Mouse (Mus musculus) skeletal muscle tissue, postnatal 0 days (tissue): Measurements from ENCODE around the gene Prss35. TPM values are rescaled to one million over a fixed set of nuclear protein-coding genes. Genes with fewer than 3 reads are reported as not detected.

Experiments
- polyA plus RNA-seq: library from polyadenylated mRNA; unstranded; fragments of >200 nt; fragmentation: Nextera tagmentation; extraction: Ambion mirVana; gene quantifications from 2 replicates; pipeline ENCODE4 v1.2.1, GENCODE M21; 2015

Gene Prss35
- polyA plus RNA-seq = 8.7 and 11.1 TPM in 2 replicates

DNA sequence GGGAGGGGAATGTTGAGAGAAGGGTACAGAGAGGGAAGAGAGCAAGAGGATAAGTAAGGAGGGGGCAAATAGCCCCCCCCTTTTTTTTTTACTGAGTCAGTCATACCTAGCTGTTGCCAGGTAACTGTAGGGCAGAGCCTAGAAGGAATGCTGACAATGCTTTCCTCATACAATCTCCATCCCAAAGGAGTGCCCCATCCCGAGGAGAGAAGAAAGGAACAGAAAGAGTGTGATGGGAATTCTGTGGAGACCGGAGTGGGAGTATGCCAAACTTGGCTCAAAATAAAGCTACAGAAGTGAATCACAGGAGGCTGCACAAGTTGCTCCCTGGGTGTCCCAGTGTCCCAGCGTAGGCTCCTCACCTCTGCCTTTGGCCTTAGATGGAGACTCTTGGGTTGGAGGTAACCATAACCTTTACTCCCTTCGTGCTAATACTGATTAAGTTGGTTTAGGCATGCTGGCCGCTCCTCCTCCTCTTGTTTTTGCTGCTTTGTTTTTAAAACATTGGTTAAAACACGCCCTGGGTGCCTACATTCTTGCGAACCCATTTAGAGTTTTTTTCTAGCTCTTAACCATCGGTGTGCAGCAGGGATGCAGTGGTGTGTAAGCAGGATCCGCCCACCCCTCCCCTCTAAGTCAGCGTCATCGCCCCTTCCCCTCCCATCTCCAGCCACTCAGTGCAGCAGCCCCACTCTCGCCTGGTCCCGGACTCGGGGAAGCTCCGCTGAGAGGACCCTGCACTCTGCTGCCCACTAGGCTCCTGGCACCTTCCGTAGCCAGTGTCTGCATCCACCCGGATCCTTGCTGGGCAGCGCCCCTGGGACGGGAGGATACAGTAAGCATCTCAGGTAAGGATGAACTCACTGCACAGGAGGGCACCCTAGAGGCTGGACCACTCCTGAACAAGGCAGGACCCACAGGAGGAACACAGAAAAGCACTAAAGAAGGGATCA is at the start of gene Prss35:
TSS of gene Prss35 (plus strand) at position 691 of the 953 bp plus-strand sequence.

GRCm38 (mm10) chr9:86695818-86696261 is 47.6 kb upstream of the Prss35 start, which contains the start of gene Me1:
Me1 (minus strand) TSS chr9:86695953.

Other genes with a start within 250 kb of the Prss35 start
- 8.9 and 12.0 TPM in 2 replicates for gene Pgm3, start 171.8 kb upstream of the Prss35 start, polyA plus RNA-seq
- 1.7 TPM in 2 replicates for gene Rwdd2a, start 171.7 kb upstream of the Prss35 start, polyA plus RNA-seq
- 11.1 and 25.5 TPM in 2 replicates for gene Me1, start 47.7 kb upstream of the Prss35 start, polyA plus RNA-seq
- gene Snap91, start 137.0 kb downstream of the Prss35 start, polyA plus RNA-seq = 3.9 and 4.9 TPM in 2 replicates